Mouse (Mus musculus): ENCODE measurements around the gene Apoe.

- TF ChIP-seq GATA1 (IDR thresholded peaks at IDR 0.05; ENCODE audit: low read length) (no peak), TAL1 (IDR thresholded peaks at IDR 0.05; ENCODE audit: low read length) (no peak)
These were observed 47.6 kb upstream of the Apoe start for GRCm38 (mm10) chr7:19746426-19747201.

All from erythroblast, embryonic 14.5 days (primary cell).